Mouse (Mus musculus): ENCODE measurements at regions not wholly inside any gene's neighbourhood (a gene's known extent, or its start where the extent isn't known, plus 50 kb on each side); places are given as distances from the start of the nearest gene placed in this dataset.
A peak's percentile ranks its signal among the peaks of the same experiment; 100 is the strongest.

- DNase-seq (ENCODE audit: low spot score): no peak
These were observed 285.3 kb upstream of the Mpdz start for GRCm38 (mm10) chr4:81727735-81728581.

GRCm38 (mm10) chr4:81726761-81727723 is 284.4 kb upstream of the Mpdz start:
- no peak for DNase-seq (ENCODE audit: low spot score)

- no peak for DNase-seq (ENCODE audit: low spot score)
These were observed 282.1 kb upstream of the Mpdz start for GRCm38 (mm10) chr4:81724751-81725150.

GRCm38 (mm10) chr4:81712378-81712777 is 269.8 kb upstream of the Mpdz start:
- no peak for DNase-seq (ENCODE audit: low spot score)

- DNase-seq (ENCODE audit: low spot score): no peak
These were observed 252.6 kb upstream of the Mpdz start for GRCm38 (mm10) chr4:81695182-81695581.

GRCm38 (mm10) chr4:81677205-81677604 is 234.6 kb upstream of the Mpdz start:
- DNase-seq (ENCODE audit: low spot score): no peak

- DNase-seq (ENCODE audit: low spot score): no peak
These were observed 232.3 kb upstream of the Mpdz start for GRCm38 (mm10) chr4:81674871-81675270.

GRCm38 (mm10) chr4:81673398-81674265 is 231.0 kb upstream of the Mpdz start:
- DNase-seq (ENCODE audit: low spot score): no peak

- no peak for DNase-seq (ENCODE audit: low spot score)
These were observed 229.4 kb upstream of the Mpdz start for GRCm38 (mm10) chr4:81671986-81672385.

- DNase-seq (ENCODE audit: low spot score): no peak
These were observed 226.6 kb upstream of the Mpdz start for GRCm38 (mm10) chr4:81669181-81669580.

GRCm38 (mm10) chr4:81661096-81661495 is 218.5 kb upstream of the Mpdz start:
- no peak for DNase-seq (ENCODE audit: low spot score)

- no peak for DNase-seq (ENCODE audit: low spot score)
These were observed 185.8 kb upstream of the Mpdz start for GRCm38 (mm10) chr4:81628496-81628828.

- no peak for DNase-seq (ENCODE audit: low spot score)
These were observed 185.3 kb upstream of the Mpdz start for GRCm38 (mm10) chr4:81627714-81628495.

- DNase-seq (ENCODE audit: low spot score): no peak
These were observed 182.8 kb upstream of the Mpdz start for GRCm38 (mm10) chr4:81625348-81625934.

- no peak for DNase-seq (ENCODE audit: low spot score)
These were observed 181.5 kb upstream of the Mpdz start for GRCm38 (mm10) chr4:81624111-81624510.

GRCm38 (mm10) chr4:81621391-81622137 is 178.9 kb upstream of the Mpdz start:
- DNase-seq (ENCODE audit: low spot score): peak; percentile 4

GRCm38 (mm10) chr4:81617191-81617590 is 174.6 kb upstream of the Mpdz start:
- no peak for DNase-seq (ENCODE audit: low spot score)

- no peak for DNase-seq (ENCODE audit: low spot score)
These were observed 168.6 kb upstream of the Mpdz start for GRCm38 (mm10) chr4:81611191-81611590.

GRCm38 (mm10) chr4:81600396-81600795 is 157.8 kb upstream of the Mpdz start:
- no peak for DNase-seq (ENCODE audit: low spot score)

- DNase-seq (ENCODE audit: low spot score): no peak
These were observed 154.8 kb upstream of the Mpdz start for GRCm38 (mm10) chr4:81597390-81597789.

All from ovary, postnatal 36 days (tissue).